Mouse (Mus musculus) CD4-positive helper T cell, adult 2 months (primary cell): ENCODE measurements at regions not wholly inside any gene's neighbourhood (a gene's known extent, or its start where the extent isn't known, plus 50 kb on each side); places are given as distances from the start of the nearest gene placed in this dataset.

ENCODE experiments used
- DNase-seq: peaks from one replicate; pipeline ENCODE4 v3.0.0-alpha.2; 2012; ENCODE audit warnings: low read depth, missing footprints, low spot score

DNA sequence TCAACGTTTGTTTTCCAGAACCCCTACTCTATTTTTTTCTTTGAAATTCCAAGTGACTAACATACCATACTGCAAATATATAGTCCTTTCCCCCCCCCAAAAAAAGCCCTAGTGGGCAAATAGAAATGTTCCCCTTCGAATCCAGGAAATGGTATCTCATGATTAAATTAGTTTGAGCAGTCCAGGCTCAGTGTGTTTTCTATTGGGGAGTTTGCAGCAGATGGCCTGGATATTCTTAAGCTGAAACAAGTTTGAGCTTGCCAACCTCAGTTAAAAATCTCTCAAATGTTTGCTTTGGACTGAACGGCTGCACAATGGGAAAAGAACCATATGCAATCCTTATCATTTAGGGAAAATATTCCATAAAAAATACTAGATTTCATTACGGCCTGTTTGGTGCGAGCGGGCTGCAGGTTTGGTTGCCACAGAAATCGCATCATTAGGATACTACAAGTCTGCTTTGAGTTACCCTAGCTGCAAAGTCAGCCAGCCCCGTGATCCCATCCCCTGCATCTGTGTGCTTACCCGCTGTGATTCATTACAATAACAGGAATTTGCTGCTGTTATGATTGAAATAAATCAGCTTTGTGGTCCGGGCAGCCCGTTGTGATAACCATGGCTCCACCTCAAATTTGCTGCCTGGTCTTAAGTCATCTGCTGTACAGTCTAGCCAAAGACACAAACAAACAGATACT, 227.2 kb upstream of the Zfp637 start:
- DNase-seq = no peak

DNA sequence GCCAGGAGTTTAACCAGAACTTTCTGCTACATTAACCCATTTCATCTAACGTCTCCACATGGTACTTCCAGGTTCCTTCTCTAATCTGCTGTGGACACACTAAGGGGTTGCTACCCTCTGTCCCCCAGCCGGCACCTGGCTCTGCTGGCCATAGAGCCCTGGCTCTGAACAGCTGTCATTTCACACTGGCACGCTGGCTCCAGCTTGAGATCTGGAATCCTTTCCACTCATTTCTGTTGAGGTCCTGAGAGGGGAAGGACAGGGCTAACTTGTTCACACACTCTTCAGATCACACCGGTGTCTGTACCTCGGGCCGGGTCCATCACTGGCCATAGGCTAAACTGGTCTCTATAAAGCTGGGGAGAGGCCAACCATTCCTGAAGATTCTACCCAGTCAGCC, 226.6 kb upstream of the Zfp637 start:
- no peak for DNase-seq

DNA sequence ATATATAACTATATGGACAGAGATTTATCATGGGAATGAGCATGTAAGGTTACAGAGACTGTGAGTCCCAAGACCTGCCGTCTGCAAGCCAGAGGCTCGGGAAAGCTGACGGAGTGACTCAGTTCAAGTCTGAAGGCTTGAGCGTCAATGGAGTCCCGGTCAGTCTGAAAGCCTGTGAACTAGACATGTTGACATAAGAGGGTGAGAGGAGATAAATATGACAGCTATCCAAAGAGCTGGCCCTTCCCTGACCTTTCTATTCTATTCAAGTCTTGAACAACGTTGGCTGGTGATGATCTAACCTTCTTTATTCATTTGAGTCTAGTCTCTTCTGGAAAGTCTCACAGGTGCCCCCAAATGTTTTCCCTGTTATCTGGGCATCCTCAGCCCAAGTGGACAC, 223.8 kb upstream of the Zfp637 start:
- DNase-seq = no peak

DNA sequence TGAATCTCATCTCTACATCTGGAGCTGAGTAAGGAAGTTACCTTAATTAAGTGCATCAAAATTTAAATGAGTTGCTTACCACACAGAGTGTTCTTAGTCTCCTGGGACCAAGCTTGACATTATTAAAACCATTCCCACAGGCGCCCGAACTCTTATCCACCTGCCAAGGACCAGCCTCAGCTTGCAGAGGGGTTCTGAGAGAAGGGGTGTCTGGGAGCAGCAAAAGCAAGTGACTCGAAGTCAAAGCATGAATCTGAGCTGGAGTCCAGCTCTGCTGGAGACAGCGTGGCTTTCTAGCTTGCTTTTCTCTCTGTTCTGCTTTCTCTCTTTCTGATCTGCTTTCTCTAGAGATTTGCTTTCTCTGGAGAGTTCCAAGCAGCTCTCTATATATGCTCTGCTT, 223.0 kb upstream of the Zfp637 start:
- no peak for DNase-seq

DNA sequence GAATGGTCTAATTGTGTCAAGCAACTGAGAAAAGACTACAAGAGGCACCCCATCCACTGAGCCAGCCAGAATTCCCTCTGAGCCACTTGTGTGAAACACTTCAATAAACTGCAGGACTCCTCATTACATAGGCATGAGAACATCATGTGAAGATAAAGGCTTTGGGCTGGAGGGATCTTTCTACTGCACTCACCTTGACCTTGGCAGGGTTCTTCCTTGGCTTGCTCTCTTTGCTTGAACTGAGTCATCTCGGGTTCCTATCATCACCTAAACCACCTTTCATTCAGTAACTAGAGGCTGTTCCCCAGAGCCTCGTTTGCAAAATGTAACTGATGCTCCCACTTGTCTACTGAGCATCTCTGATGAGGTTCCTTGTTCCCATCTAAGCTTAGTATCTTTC, 221.4 kb upstream of the Zfp637 start:
- no peak for DNase-seq

DNA sequence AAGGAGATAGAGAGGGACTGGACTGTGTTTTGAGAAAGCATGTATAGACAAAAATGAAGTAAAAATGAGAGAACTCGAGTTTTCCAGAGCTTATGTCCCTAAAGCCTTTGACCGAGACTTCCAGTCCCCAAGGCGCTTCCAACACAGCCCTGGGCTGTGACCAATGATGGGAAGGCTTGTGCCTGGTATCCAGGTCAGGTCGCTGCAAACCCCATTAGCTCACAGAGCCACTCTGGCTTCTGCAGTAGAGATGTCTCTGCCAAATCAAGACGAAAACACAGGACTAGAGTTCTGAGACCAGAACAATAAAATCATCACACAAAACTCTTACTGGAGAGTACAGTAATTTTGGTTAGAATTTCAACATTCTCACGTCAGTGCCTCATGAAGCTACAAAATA, 218.5 kb upstream of the Zfp637 start:
- no peak for DNase-seq

DNA sequence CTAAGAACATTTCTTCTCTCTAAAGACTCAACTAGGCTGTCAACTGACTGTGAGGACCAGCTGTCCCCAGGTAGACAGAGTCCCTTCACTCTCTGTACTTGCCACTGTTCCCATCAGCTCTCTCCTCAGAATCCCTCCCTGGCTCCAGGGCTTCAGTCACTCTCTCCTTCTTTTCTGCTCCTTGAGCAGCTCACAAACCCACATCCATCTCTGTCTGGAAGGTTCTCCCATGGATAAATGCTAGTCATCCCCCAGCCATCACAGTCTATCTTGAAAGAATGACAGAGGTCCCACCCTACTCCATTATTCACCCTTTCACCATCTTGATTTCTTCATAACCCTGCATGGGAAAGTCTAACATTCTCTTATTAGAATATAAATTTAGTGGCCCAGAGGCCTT, 218.0 kb upstream of the Zfp637 start:
- DNase-seq = no peak

DNA sequence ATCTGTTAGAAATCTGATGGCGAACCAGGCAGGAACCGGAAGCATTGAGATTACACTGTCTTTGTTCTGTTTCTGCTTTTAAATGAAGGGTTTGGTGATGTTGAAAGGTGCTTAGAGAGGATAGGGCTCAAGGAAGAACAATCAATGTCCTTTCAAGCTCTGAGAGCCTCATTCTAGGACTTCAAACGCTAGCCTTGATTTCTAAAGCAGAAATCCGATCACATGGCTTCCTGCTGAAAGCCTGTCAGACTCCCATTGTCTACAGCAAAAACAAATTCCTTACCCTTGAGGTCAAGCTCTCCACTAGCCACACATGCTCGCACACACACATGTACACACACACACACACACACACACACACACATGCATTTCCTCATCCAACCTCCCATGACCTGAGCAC, 215.3 kb upstream of the Zfp637 start:
- no peak for DNase-seq

DNA sequence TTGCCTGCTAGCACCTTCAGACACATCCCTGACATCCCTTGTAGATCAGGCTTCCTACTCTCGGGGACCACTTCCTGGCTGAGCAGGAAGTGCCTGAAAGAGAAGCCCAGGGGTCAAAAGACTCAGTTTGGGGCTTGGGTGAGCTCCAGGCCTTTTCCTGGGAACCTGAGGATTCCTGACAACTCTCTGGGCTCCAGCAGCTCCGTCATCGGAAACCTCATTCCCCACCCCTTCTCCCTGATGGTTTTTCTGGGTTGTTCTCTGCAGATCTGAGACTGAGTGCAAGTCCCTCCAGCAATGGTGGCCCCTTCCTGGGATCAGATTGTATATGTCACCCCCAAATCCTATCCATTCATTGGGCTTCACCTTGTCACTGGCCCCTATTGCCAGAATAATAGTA, 213.5 kb upstream of the Zfp637 start:
- no peak for DNase-seq

DNA sequence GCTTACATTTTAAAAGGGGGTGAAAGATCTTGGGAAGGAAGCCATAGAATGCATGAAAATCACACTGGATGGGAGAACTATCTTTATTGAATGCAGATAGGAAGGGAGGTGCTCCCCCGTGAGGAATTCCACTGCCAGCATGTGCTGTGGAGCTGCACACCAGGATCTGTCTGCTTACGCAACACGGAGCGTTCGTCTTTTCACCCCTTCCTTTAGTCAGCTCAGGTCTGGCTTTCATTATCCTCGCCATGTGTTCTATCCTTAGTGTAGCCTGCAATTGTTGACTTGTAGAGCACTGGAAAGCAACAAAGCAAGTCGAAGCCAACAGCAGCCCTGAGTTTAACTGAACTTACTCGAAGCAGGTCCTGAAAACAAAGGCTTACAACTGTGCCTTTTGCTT, 194.4 kb upstream of the Zfp637 start:
- no peak for DNase-seq

DNA sequence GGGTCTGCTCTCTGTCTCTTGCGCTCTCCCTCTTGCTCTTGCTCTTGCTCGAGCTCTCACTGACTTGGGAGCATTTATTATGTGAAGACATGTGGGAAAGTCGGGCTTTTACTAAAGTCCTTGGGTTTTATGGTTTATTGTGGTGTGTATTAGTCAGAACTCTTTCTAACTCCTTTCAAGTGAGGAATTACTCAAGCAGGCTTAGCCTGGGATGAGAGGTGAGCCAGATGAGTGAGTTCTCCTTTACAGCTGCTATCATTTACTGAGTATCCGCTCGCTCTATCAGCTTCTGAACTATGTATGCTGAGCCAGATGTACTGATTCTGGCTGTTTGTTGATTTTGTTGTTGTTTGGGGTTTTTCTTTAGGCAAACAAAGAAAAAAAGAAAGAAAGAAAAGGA, 190.4 kb upstream of the Zfp637 start:
- DNase-seq = no peak

DNA sequence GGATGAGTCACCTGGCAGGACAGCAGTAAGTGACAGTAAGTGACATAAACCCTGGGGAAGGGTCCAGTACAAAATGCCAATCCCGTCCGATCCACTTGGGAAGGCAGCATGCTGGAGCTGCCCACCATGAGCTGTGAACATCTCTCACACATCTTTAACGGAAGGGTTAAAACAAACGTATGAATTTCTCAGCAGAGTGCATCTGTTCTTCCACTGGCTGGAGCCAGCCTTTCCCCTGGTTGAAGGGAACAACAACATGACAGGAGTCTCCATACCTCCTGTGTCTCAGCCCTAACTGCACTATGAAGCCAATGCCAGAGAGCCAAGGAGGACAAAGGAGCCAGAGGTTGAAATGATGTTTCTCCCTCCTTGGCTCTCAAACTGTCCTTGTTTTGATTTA, 189.4 kb upstream of the Zfp637 start:
- DNase-seq = no peak

DNA sequence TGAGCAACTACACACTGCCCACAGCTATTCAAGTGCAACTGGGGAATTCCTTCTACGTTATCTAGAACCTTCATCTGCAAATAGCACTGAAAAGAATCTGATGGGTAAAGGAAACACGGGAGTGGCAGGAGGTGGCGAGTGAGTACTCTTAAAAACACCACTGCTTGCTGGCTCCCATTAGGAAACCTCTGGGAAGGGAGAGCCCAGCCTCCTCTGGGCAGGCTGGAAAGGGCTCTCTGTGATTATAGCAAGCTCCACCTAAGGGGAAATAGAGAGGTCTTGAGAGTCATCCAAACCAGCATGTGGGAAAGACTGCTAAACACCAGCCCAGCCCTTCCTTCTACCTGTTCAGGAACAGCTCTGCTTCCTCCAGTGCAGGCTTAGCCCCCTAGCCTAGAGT, 189.0 kb upstream of the Zfp637 start:
- no peak for DNase-seq

DNA sequence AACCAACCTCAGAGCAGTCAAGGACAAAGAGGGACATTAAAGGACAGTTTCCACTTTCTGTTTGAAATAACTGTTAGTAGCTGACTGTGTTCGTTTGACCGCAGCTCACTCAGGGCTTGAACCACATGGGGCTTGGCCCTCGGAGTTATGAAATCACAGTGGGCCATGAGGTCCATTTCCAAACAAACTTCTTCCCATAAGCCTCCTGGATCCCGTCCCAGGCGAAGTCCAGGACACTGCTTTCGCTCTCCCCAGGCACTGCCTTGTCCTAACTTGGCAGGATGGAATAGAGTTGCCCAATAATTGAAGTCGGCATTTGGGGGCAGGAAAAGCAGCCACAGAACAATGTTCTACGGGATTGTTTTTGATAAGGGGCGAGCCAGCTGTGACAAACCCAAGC, 188.1 kb upstream of the Zfp637 start:
- DNase-seq = no peak

DNA sequence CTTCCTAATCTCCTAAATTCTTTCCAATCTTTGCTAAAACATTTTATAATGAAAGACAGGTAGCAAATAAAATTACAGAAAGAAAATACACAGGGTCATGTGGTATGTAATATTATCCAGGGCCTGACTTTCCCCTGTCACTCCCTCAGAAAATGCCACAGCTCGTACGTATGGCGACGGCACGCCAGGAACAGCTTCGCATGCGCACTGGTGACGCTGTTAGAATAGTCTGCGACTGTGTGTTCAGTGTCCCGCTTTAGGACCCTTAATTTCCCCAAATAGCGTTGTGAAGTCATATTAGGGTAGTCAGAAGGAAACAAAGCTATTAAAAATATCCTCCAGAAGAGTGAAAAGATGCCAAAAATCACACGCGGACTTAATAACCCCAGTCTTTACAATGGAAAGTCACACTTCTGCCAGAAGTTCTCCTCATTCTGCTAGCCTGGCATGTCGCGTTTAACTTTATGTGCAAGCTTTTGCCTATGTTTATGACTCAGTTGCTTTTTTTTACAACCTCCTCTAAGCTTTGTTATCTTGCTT, 187.0 kb upstream of the Zfp637 start:
- no peak for DNase-seq

DNA sequence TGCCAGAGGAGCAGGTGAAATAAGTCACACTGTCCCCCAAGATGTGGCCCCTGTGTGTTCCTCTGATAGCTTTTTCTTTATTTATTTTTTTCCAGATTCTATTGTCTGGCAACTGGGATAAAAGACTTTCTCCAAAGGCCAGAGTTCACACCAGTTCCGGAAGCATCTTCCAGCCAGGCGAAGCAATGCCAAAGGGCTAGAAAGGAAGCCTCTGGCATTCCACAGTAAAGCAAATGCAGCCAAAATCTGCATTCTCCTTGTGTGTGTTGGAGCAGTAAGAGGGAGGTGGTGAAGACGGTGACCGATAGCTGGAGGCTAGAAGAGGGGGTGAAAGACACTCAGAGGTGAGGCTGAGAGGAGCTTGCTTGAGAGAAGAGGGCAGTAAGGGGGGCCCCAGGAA, 185.0 kb upstream of the Zfp637 start:
- no peak for DNase-seq

DNA sequence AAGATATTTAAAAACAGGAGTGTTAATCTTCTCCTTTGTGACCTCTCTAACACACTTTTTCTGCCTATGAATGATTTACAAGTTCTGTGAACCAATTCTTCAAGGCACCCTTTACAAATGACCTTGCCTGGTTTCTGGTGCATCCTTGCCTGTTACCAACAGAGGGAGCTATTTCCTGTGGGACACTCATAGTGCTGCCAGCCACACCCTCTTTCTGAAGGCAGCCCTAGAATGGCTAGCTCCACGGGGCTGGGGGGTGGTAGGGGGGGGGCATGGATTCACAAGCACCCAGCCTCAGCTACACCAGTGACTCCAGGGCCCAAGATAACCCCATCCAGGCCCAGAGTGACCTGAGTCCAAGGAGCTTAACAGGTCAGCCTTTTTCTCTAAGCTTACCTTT, 180.4 kb upstream of the Zfp637 start:
- peak; percentile 3 for DNase-seq

DNA sequence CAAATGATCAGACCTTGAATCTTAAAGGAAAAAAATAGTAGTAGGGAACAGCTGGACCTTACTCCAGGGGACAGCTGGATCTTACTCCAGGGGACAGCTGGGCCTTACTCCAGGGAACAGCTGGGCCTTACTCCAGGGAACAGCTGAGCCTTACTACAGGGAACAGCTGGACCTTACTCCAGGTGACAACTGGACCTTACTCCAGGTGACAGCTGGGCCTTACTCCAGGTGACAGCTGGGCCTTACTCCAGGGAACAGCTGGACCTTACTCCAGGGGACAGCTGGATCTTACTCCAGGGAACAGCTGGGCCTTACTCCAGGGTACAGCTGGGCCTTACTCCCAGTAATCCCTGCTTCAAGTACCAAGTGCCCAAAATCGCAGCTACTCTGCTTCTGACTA, 178.3 kb upstream of the Zfp637 start:
- DNase-seq = no peak

DNA sequence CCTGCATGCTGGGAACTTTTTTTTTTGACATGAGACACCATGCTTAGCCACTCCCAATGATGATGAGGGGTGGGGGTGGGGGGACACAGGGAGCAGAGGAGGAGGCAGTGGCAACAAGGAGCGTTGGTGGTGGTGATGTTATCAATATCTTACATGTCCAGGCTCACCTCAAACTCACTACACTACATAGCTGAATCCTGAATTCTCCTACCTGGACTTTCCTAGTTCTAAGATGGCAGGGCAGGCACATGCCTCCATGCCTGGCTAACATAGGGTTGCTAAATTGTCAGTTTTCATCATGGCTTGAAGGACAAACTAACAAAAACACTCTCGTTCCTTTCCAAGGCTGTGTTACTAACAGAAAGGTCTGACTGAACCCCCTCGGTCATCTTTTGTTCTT, 170.6 kb upstream of the Zfp637 start:
- no peak for DNase-seq

DNA sequence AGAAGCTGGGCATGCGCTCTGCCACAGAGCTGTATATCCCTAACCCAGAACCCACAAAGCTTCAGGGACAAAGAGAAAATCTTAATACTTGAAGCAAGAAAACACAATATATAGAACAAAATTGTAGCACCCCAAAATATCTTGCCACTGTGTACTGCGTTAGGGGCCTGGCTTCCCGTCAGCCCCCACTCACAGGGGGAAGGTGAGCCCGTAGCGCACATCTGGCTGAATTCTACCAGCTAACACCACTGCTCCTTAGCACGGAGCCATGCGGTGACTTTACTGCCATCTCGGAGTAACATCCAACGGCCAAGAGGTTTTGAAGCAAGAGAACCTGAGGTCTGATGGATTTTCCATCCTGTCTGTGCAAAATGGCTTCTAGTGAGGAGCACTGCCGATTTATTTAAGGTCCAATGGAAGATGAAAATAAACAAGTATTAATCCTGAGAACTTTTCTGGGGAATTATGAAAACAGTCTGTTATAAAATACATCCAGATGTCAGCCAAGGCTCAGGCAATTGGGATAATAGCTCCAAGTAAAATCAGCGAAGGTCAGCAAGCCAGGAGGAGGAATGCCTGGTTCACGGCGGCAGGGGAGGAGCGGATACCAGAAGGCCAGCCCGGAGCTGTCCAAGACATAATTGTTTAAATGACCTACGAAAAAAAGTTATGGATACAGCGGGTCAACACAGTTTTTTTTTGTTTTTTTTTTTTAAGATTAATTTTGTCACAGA, 170.0 kb upstream of the Zfp637 start:
- DNase-seq = no peak

DNA sequence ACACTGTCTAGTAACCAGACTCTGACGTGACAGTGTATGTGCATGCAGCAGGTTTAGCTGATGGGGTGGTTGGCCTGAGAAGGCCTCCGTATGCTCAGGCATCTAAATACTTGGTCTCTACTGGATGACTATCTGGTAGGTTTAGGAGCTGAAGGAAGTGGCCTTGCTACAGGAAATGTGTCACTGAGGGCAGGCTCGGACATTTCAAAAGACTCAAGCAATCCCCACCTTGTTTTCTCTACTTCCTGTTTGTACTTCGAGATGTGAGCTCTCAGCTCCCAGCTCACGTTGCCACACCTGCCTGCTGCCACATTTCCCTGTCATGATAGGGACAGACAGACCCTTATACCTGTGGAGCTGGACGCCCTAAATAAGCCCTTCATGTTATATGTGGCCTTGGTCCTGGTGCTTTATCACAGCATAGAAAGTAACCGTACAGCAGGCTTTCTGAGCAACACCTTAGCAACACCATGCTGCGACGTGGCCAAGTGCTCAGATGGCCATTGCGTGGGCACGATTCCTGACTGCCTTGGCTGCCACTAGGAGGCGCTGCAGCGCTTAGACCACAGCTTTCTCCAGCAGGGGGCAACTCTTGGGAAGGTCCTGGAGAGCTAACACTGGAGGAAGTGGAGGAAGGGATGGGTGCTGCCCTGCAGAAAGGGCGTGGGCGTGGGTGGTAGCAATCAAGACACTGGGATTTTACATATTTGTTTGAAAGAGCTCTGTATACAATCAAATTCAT, 165.8 kb upstream of the Zfp637 start:
- peak; percentile 34 for DNase-seq

DNA sequence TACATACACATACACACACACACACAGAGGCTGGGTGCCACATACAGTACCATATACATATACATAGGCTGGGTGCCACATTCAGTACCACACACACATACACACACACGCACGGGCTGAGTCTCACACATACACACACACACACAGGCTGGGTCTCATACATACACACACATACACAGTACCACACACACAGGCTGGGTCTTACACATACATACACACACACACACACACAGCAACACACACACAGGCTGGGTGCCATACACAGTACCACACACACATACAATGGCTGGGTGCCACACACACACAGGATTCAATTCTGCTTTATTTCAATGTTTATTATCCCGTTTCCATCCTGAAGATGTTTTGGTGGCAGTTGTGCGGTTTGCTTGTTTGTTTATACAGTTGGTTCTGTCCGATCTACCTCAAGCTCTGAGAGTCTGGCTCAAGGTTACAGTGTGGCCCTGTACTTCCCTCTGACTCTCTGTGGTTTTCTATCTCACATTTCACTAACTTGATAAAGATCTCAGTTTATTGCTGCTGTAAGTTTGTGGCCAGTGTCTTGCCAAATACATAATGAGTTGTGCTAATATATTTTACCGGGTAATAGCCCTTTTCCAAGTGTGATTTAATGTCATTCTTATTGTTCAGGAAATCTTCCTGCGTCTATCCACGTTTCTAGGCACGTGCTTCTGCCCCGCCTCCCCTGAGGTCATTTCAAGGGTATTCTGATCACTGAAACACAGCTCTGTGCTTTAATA, 164.7 kb upstream of the Zfp637 start:
- no peak for DNase-seq
